Mouse (Mus musculus): ENCODE results near the gene Hbp1. TPM values are rescaled to one million over a fixed set of nuclear protein-coding genes. Genes with fewer than 3 reads are reported as not detected.

The Hbp1 gene
- polyA plus RNA-seq, 1 experiment from 2014 or later: 82.1 TPM

- Histone ChIP-seq H3K27ac (ENCODE audit: low read length) (no peak overlapping the region), H3K27me3 (replicated peaks; ENCODE audit: control insufficient read depth, insufficient read depth, low read length) (no peaks in the 10 kb centered on the region), H3K36me3 (ENCODE audit: control insufficient read depth, insufficient read depth, low read length) (peaks cover 21% of the 10 kb centered on the region)
Measured at GRCm38 (mm10) chr12:31939026-31939425, 11.3 kb downstream of the Hbp1 start.

GRCm38 (mm10) chr12:31938391-31938997 lies 11.8 kb downstream of the Hbp1 start:
- H3K9ac ChIP-seq (ENCODE audit: low read depth, low read length): no peak overlapping the region
- H3K27ac ChIP-seq (ENCODE audit: low read length): no peak overlapping the region
- 92% methylated on average over 4 of the region's 4 CpGs for WGBS
- no peak overlapping the region for H3K4me3 ChIP-seq (ENCODE audit: low read length)
- H3K4me2 ChIP-seq (ENCODE audit: low read depth, low read length): no peak overlapping the region
- no peaks in the 10 kb centered on the region for H3K4me1 ChIP-seq (ENCODE audit: control insufficient read depth, insufficient read depth, low read length)
- ATAC-seq: no peak
- peaks cover 21% of the 10 kb centered on the region for H3K36me3 ChIP-seq (ENCODE audit: control insufficient read depth, insufficient read depth, low read length)
- no peaks in the 10 kb centered on the region for H3K9me3 ChIP-seq (ENCODE audit: control insufficient read depth, low read length)
- H3K27me3 ChIP-seq (replicated peaks; ENCODE audit: control insufficient read depth, insufficient read depth, low read length): no peaks in the 10 kb centered on the region

More at GRCm38 (mm10) chr12:31939026-31939425, 11.3 kb downstream of the Hbp1 start:
- Histone ChIP-seq H3K4me2 (ENCODE audit: low read depth, low read length) (no peak overlapping the region), H3K4me1 (ENCODE audit: control insufficient read depth, insufficient read depth, low read length) (no peaks in the 10 kb centered on the region; the same call in 1 of the 2 replicates), H3K9me3 (ENCODE audit: control insufficient read depth, low read length) (no peaks in the 10 kb centered on the region), H3K9ac (ENCODE audit: low read depth, low read length) (no peak overlapping the region), H3K4me3 (ENCODE audit: low read length) (no peak overlapping the region)
- ATAC-seq: no peak

GRCm38 (mm10) chr12:31937613-31938012 lies 12.7 kb downstream of the Hbp1 start:
- ATAC-seq: no peak
- WGBS: 85% methylated on average over 3 of the region's 3 CpGs
- Histone ChIP-seq H3K4me3 (ENCODE audit: low read length) (no peak overlapping the region), H3K9me3 (ENCODE audit: control insufficient read depth, low read length) (no peaks in the 10 kb centered on the region), H3K36me3 (ENCODE audit: control insufficient read depth, insufficient read depth, low read length) (peaks cover 14% of the 10 kb centered on the region), H3K27ac (ENCODE audit: low read length) (no peak overlapping the region), H3K4me1 (ENCODE audit: control insufficient read depth, insufficient read depth, low read length) (no peaks in the 10 kb centered on the region), H3K27me3 (replicated peaks; ENCODE audit: control insufficient read depth, insufficient read depth, low read length) (no peaks in the 10 kb centered on the region), H3K4me2 (ENCODE audit: low read depth, low read length) (no peak overlapping the region), H3K9ac (ENCODE audit: low read depth, low read length) (no peak overlapping the region)

- H3K4me3 ChIP-seq (ENCODE audit: low read length): no peak overlapping the region
- H3K9me3 ChIP-seq (ENCODE audit: control insufficient read depth, low read length): no peaks in the 10 kb centered on the region
- no peak for ATAC-seq
- H3K27ac ChIP-seq (ENCODE audit: low read length): no peak overlapping the region
- WGBS: 55% methylated on average over 6 of the region's 6 CpGs
- no peak overlapping the region for H3K4me2 ChIP-seq (ENCODE audit: low read depth, low read length)
- no peak overlapping the region for H3K9ac ChIP-seq (ENCODE audit: low read depth, low read length)
- no peaks in the 10 kb centered on the region for H3K4me1 ChIP-seq (ENCODE audit: control insufficient read depth, insufficient read depth, low read length)
- H3K36me3 ChIP-seq (ENCODE audit: control insufficient read depth, insufficient read depth, low read length): peaks cover 14% of the 10 kb centered on the region
- H3K27me3 ChIP-seq (replicated peaks; ENCODE audit: control insufficient read depth, insufficient read depth, low read length): no peaks in the 10 kb centered on the region
Measured at GRCm38 (mm10) chr12:31936657-31937300, 13.6 kb downstream of the Hbp1 start.

GRCm38 (mm10) chr12:31931818-31932217 lies 18.5 kb downstream of the Hbp1 start:
- no peaks in the 10 kb centered on the region for H3K9me3 ChIP-seq (ENCODE audit: control insufficient read depth, low read length)
- H3K27ac ChIP-seq (ENCODE audit: low read length): no peak overlapping the region
- H3K27me3 ChIP-seq (replicated peaks; ENCODE audit: control insufficient read depth, insufficient read depth, low read length): no peaks in the 10 kb centered on the region
- H3K36me3 ChIP-seq (ENCODE audit: control insufficient read depth, insufficient read depth, low read length): peaks cover 6% of the 10 kb centered on the region; the same call in 1 of the 2 replicates
- no peak overlapping the region for H3K9ac ChIP-seq (ENCODE audit: low read depth, low read length)
- H3K4me3 ChIP-seq (ENCODE audit: low read length): no peak overlapping the region
- no peak overlapping the region for H3K4me2 ChIP-seq (ENCODE audit: low read depth, low read length)
- 93% methylated on average over 3 of the region's 3 CpGs for WGBS
- no peak for ATAC-seq
- H3K4me1 ChIP-seq (ENCODE audit: control insufficient read depth, insufficient read depth, low read length): no peaks in the 10 kb centered on the region

GRCm38 (mm10) chr12:31928498-31928897 lies 21.8 kb downstream of the Hbp1 start:
- WGBS: 46% methylated on average over 3 of the region's 3 CpGs
- H3K4me3 ChIP-seq (ENCODE audit: low read length): no peak overlapping the region
- no peaks in the 10 kb centered on the region for H3K4me1 ChIP-seq (ENCODE audit: control insufficient read depth, insufficient read depth, low read length)
- H3K27ac ChIP-seq (ENCODE audit: low read length): no peak overlapping the region
- H3K27me3 ChIP-seq (replicated peaks; ENCODE audit: control insufficient read depth, insufficient read depth, low read length): no peaks in the 10 kb centered on the region
- no peaks in the 10 kb centered on the region for H3K9me3 ChIP-seq (ENCODE audit: control insufficient read depth, low read length)
- no peak for ATAC-seq
- H3K36me3 ChIP-seq (ENCODE audit: control insufficient read depth, insufficient read depth, low read length): peaks cover 4% of the 10 kb centered on the region; the same call in 1 of the 2 replicates
- H3K4me2 ChIP-seq (ENCODE audit: low read depth, low read length): no peak overlapping the region
- no peak overlapping the region for H3K9ac ChIP-seq (ENCODE audit: low read depth, low read length)

- 69% methylated on average over 4 of the region's 4 CpGs for WGBS
- Histone ChIP-seq H3K4me3 (ENCODE audit: low read length) (no peak overlapping the region), H3K9ac (ENCODE audit: low read depth, low read length) (no peak overlapping the region)
Measured at GRCm38 (mm10) chr12:31926661-31927061, 23.7 kb downstream of the Hbp1 start.

GRCm38 (mm10) chr12:31925343-31925742 lies 25.0 kb downstream of the Hbp1 start:
- Histone ChIP-seq H3K27me3 (replicated peaks; ENCODE audit: control insufficient read depth, insufficient read depth, low read length) (no peaks in the 10 kb centered on the region), H3K9me3 (ENCODE audit: control insufficient read depth, low read length) (no peaks in the 10 kb centered on the region), H3K4me2 (ENCODE audit: low read depth, low read length) (no peak overlapping the region), H3K27ac (ENCODE audit: low read length) (no peak overlapping the region), H3K9ac (ENCODE audit: low read depth, low read length) (no peak overlapping the region), H3K36me3 (ENCODE audit: control insufficient read depth, insufficient read depth, low read length) (peaks cover 4% of the 10 kb centered on the region; the same call in 1 of the 2 replicates), H3K4me1 (ENCODE audit: control insufficient read depth, insufficient read depth, low read length) (no peaks in the 10 kb centered on the region), H3K4me3 (ENCODE audit: low read length) (no peak overlapping the region)
- no peak for ATAC-seq
- WGBS: 90% methylated on average over 6 of the region's 6 CpGs

More at GRCm38 (mm10) chr12:31926661-31927061, 23.7 kb downstream of the Hbp1 start:
- no peaks in the 10 kb centered on the region for H3K9me3 ChIP-seq (ENCODE audit: control insufficient read depth, low read length)
- 0 out of 2 replicates have a peak, but pooled peaks cover 4% of the 10 kb centered on the region for H3K36me3 ChIP-seq (ENCODE audit: control insufficient read depth, insufficient read depth, low read length)
- no peaks in the 10 kb centered on the region for H3K4me1 ChIP-seq (ENCODE audit: control insufficient read depth, insufficient read depth, low read length)
- no peaks in the 10 kb centered on the region for H3K27me3 ChIP-seq (replicated peaks; ENCODE audit: control insufficient read depth, insufficient read depth, low read length)
- no peak overlapping the region for H3K27ac ChIP-seq (ENCODE audit: low read length)
- no peak overlapping the region for H3K4me2 ChIP-seq (ENCODE audit: low read depth, low read length)
- peak; percentile 76 for ATAC-seq

GRCm38 (mm10) chr12:31924135-31924534 lies 26.2 kb downstream of the Hbp1 start:
- no peak overlapping the region for H3K4me2 ChIP-seq (ENCODE audit: low read depth, low read length)
- no peak overlapping the region for H3K27ac ChIP-seq (ENCODE audit: low read length)
- no peak overlapping the region for H3K4me3 ChIP-seq (ENCODE audit: low read length)
- H3K4me1 ChIP-seq (ENCODE audit: control insufficient read depth, insufficient read depth, low read length): no peaks in the 10 kb centered on the region
- ATAC-seq: no peak
- H3K36me3 ChIP-seq (ENCODE audit: control insufficient read depth, insufficient read depth, low read length): peaks cover 4% of the 10 kb centered on the region; the same call in 1 of the 2 replicates
- WGBS: 68% methylated on average over 3 of the region's 3 CpGs
- H3K9me3 ChIP-seq (ENCODE audit: control insufficient read depth, low read length): no peaks in the 10 kb centered on the region
- H3K9ac ChIP-seq (ENCODE audit: low read depth, low read length): no peak overlapping the region
- no peaks in the 10 kb centered on the region for H3K27me3 ChIP-seq (replicated peaks; ENCODE audit: control insufficient read depth, insufficient read depth, low read length)

All from intestine, embryonic 16.5 days (tissue).